Mouse (Mus musculus) large intestine, adult 2 months (tissue): ENCODE results near the gene Ube2l6. TPM values are rescaled to one million over a fixed set of nuclear protein-coding genes. Genes with fewer than 3 reads are reported as not detected.

Experiments
- DNase-seq: peaks from one replicate; pipeline ENCODE4 v3.0.0-alpha.2; 2012; ENCODE audit warnings: low read depth, low spot score
- WGBS: fragments of 180-500 bp; shearing (Covaris S2); methylation state at CpG from one replicate; pipeline ENCODE4 v1.1.7; 2018; 5-methylcytosine and 5-hydroxymethylcytosine counted together
- polyA plus RNA-seq: library from polyadenylated mRNA; depleted of rRNA; stranded (reverse); fragments of >200 nt; gene quantifications from 2 replicates; pipeline ENCODE4 v1.2.3, GENCODE M21; 2012

Ube2l6 gene
- polyA plus RNA-seq, 1 experiment, result 59.1 TPM

GRCm38 (mm10) chr2:84831666-84832391 is 33.2 kb downstream of the Ube2l6 start:
- WGBS, result 25% methylated on average over 10 of the region's 10 CpGs
- DNase-seq, result no peak

- DNase-seq, result no peak
- 29% methylated on average over 8 of the region's 8 CpGs for WGBS
Measured at GRCm38 (mm10) chr2:84837107-84837506, 38.5 kb downstream of the Ube2l6 start.

- DNase-seq, result no peak
- WGBS, result 34% methylated on average over 9 of the region's 9 CpGs
Measured at GRCm38 (mm10) chr2:84837817-84838592, 39.4 kb downstream of the Ube2l6 start.

GRCm38 (mm10) chr2:84838593-84838949 is 39.9 kb downstream of the Ube2l6 start, which contains the start of gene Slc43a1:
TSS of gene Slc43a1 (plus strand) at chr2:84838850.
- no peak for DNase-seq
- WGBS, result 29% methylated on average over 10 of the region's 10 CpGs

DNA sequence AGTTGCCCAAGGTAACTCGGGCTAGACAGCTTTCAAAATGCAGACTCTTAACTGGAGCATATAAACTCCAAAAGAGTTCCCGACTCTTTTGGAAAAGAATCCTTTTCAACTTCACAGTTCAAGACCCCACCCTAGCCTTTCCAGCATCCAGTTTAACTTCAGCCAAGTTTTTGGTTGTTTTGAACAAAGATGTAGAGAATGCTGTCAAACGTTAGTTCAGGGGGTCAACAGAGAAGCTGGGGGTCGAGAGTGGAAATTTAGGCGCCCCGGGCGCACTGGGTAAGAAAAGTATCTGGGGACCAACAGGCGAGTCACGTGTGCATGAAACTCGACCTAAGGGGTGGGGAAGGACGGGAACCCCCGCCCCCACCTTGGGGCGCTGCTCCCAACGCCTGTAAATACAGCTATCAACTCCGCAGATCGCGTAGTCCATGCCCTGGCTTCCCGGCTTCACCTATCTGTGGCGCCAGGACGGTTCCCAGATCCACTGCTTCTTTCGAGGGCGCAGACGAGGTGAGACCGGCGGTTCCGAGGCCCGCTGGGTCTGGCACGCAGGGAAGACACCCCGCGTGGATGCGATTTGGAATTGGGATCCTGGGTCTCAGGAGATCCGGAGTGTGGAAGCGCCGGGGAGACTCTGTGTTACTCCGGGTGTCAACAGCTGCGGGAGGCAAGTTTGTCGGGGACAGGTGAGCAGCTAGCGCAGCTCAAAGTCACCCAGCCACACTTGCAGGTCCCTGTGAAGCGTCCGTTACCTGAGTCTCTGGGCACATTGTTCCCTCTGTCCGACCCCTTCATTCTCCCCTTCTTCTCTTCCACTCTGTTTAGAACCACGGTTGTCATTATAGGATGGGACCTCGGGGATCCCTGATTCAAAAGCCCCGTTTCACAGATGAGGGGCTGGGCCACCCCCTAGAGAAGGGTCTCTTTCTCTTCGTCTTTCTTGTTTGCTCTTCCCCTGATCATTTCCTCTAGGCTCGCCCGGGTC is 40.7 kb downstream of the Ube2l6 start:
- 2% methylated on average over 47 of the region's 47 CpGs for WGBS
- no peak for DNase-seq

DNA sequence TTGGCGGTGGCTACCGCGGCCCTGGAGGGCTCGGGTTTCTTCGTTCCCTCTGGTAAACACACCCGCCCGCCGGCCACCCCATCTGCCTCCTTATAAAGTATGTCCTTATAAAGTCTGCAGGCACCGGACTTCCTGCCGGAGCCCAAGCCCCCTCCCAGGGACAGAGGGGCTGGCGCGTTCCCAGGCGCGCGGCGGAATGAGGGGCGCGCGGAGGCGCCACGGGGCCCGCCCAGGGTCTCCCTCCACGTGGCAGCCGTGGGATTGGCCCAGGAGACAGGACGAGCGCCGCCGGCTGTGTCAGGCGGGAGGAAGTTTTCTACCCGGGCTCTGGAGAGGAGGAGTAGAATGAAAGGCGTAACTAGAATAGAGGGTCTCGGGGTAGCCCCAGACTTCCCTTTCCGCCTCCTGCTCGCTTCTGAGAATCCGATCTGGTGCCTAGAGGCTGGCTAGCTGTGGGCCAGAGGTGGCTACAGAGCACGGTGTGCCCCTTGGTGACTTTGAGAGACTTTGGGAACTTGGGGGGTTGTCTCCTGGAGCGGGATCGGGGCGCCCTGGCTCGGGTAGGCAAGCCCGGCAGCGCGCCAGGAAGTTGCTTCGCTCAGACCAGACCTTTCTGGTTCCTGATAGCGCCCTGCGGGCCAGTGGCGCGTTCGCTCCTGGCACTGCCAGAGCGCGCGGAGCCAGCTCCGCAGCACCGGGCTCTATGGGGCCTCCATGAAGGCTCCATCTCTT is 41.6 kb downstream of the Ube2l6 start:
- no peak for DNase-seq
- WGBS, result 1% methylated on average over 54 of the region's 54 CpGs

DNA sequence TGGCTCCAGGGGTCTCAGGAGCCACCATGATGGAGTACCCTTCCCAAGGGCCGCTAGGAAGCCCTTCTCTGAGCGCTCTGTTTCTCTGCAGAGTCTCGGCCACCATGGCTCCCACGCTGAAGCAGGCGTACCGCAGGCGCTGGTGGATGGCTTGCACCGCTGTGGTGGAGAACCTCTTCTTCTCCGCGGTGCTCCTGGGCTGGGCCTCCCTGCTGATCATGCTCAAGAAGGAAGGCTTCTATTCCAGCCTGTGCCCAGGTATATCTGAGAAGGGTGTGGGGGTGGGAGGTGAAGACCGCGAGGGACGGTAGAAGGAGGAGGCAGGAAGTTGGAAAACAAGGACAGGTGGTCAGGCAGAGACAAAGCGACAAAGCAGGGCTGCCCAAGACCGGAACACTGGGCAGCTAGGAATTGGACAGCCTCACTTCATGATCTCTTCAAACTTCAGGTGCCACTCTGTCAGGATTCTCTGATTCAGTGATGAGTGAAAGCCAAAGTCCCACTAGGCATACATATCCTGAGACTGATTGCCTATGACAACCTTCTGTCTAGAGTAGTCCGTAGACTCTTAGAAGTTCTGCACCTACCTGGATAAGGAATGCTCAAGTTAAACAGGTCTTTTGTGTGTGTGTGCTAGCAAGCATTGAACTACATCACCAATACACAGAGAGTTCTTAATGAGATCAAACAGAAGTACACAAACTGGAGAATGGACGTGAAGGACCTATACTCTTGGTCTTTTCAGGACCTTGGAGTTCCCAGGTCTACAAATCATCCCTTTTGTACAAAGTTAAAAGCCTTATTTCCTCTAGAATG is 42.3 kb downstream of the Ube2l6 start:
- no peak for DNase-seq
- WGBS, result 10% methylated on average over 17 of the region's 17 CpGs

DNA sequence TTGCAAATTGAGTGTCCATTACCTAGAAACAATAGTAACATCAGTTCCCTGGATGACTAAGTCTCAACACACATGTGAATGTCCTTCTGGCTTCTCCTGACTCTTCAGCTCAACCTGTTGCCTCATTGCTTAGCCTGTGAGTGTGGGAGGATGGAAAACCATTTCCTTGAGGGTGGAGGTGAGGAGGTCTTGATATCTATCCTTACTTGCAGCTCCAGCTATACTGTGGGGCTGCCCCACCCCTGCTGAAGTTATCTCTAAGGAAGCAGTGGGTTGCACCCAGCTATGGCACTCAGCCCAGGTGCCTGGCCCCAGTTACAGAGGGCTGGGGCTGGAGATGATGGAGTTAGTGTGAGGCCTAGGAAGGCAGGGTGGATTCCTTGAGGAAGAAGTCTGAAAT is 43.3 kb downstream of the Ube2l6 start:
- DNase-seq, result no peak

GRCm38 (mm10) chr2:84843654-84844053 is 45.0 kb downstream of the Ube2l6 start:
- no peak for DNase-seq
- 77% methylated on average over 6 of the region's 6 CpGs for WGBS

DNA sequence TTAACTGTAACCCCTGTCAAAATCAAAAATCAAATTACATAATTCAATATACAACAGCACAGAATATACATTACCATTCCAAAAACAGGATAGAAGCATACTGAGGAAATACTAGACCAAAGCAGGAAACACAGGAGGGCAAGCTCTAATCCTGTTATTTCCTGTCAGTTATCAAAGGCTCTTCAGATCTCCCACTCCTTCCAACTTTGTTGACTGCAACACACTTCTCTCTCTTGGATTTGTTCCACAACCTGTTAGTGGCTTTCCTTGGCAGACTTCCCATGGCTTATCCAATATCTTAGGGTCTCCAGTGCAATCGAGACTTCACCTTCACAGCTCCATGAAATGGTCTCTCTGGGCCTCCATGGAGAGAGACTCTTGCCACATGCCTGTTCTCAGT is 46.6 kb downstream of the Ube2l6 start:
- no peak for DNase-seq
- WGBS, result 46% methylated on average over 1 of the region's 1 CpGs

DNA sequence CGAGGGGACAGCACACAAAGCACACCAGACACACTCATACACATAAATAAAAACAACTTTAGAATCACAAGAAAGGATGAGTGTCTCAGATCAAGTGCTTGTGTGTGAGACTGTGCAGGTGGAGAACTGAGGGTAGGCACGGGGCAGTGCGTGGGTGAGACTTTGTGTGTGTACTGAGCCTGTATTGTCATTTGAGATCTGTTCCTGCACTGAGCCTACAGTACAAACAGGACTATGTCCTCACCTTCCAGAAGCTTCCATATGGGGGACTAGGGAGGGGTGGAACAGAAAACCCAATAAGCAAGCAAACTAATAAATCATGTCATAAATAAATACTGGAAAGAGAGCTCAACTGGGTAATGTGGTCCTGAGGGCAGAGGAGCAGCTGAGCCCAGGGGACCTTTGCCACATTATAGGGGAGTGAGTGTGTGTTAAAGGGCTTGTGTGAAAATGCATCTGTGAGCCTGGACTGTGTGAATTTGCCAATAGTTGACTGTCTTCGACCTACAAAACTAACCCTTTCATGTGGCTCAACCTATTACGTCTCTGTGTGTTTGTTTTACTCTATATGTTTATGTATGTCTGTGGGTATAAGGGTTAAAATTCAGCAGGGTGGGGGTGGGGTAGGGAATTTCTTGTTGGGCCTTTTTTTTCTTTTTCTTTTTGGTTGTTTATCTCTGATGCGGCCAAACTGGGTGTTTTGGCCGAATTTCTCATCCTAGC is 51.9 kb downstream of the Ube2l6 start:
- no peak for DNase-seq
- 31% methylated on average over 7 of the region's 7 CpGs for WGBS

- WGBS, result 38% methylated on average over 23 of the region's 23 CpGs
- no peak for DNase-seq
Measured at GRCm38 (mm10) chr2:84851130-84852040, 52.8 kb downstream of the Ube2l6 start.

GRCm38 (mm10) chr2:84855732-84856131 is 57.1 kb downstream of the Ube2l6 start:
- no peak for DNase-seq

GRCm38 (mm10) chr2:84858551-84858950 is 59.9 kb downstream of the Ube2l6 start:
- no peak for DNase-seq
- WGBS, result 95% methylated on average over 1 of the region's 1 CpGs

More at GRCm38 (mm10) chr2:84855732-84856131, 57.1 kb downstream of the Ube2l6 start:
- 57% methylated on average over 2 of the region's 2 CpGs for WGBS
